Mouse (Mus musculus): ENCODE results near the gene Zfp60. TPM values are rescaled to one million over a fixed set of nuclear protein-coding genes. Genes with fewer than 3 reads are reported as not detected.

The Zfp60 gene
- 142 and 143 TPM in 2 replicates for polyA plus RNA-seq (2015; fragmentation: Nextera tagmentation; extraction: Ambion mirVana)

DNA sequence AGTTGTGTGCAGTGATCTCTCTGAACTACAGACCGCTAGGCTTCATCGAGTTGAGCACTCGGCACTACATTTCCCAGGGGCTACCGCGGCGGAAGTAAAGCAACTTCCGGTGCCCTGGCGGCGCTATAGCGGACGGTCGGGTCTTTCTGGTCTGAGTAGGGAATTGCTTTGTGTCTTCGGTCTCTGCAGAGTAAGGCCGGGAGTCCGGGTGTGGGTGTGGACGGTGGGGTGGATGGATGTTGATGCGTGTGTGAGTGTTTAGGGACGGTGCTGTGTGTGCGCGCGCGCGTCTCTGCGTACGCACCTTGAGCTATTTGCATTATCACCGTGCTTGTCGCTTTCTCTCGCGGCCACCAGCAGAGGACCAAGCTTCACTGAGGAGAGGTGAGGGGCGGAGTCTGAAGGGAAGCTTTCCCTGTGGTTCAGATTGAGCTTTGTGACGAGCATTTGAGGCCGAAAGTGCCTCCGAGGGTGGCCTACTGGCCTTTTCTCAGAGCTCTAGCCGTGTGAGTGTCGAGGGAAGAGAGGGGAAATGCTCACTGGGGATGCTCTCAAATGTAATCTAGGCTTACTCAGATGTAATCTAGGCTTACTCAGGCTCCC is at the start of gene Zfp60:
Gene Zfp60, plus strand, starts transcription at position 109 of the 603 bp plus-strand sequence.
- H3K4me2 ChIP-seq (replicated peaks): peak within 1 kb of the TSS; percentile 56
- no peaks in the 10 kb centered on the region for H3K9me3 ChIP-seq
- H3K9ac ChIP-seq (replicated peaks): peak within 1 kb of the TSS; percentile 93
- H3K4me3 ChIP-seq (replicated peaks): peak within 1 kb of the TSS; percentile 78
- no peaks in the 10 kb centered on the region for H3K36me3 ChIP-seq
- H3K4me1 ChIP-seq (replicated peaks): peaks cover 36% of the 10 kb centered on the region
- H3K27me3 ChIP-seq: no peaks in the 10 kb centered on the region
- peak; percentile 94 for ATAC-seq
- under 1% methylated on average over 35 of the region's 35 CpGs for WGBS
- H3K27ac ChIP-seq: peak within 1 kb of the TSS; percentile 99

DNA sequence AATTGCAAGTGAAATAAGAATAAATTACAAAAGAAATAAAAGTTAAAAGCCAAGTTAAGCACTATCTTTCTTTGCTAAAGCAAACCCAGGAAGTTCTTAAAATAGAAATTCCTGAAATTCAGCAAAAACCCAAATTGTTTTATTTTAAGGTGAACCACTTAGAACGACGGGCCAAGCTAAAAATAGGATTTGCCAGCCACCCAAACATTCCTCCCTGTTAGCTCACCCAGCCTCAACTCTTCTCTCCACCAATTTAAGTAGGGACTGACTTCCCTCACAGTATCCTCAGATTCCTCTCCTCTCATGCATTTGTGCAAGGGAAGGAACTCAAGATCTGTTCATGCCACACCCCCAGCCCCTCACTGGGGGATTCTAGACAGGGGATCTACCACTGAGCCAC is 48.0 kb upstream of the Zfp60 start:
- no peaks in the 10 kb centered on the region for H3K9me3 ChIP-seq
- 70% methylated on average over 2 of the region's 2 CpGs for WGBS
- ATAC-seq: no peak

DNA sequence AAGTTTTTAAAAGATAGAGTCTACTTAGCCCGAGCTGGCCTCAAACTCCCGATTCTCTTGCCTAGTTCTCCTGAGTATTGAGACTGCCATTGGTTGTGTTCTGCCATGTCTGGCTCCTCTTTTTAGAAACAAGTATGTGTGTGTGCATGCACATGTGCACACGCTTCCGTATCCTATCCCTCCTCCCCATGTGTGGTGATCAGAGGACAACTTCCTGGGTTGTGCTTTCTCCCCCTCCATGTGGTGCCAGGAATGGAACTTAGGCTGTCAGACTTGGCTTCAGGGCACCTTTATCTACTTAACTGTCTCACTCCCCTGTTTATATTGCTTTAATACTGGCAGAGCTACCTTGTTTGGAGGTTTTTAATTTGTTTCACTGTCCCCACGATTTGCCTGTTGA is 46.0 kb upstream of the Zfp60 start:
- Histone ChIP-seq H3K9me3 (no peaks in the 10 kb centered on the region), H3K27ac (0 out of 2 replicates have a peak overlapping the region, but pooled peaks have one; percentile 11)
- 36% methylated on average over 5 of the region's 5 CpGs for WGBS

More for the DNA sequence above, 48.0 kb upstream of the Zfp60 start:
- Histone ChIP-seq H3K9ac (replicated peaks) (no peak overlapping the region), H3K27ac (no peak overlapping the region), H3K4me2 (replicated peaks) (no peak overlapping the region), H3K4me1 (replicated peaks) (peaks cover 8% of the 10 kb centered on the region), H3K36me3 (no peaks in the 10 kb centered on the region), H3K27me3 (no peaks in the 10 kb centered on the region), H3K4me3 (replicated peaks) (no peak overlapping the region)

DNA sequence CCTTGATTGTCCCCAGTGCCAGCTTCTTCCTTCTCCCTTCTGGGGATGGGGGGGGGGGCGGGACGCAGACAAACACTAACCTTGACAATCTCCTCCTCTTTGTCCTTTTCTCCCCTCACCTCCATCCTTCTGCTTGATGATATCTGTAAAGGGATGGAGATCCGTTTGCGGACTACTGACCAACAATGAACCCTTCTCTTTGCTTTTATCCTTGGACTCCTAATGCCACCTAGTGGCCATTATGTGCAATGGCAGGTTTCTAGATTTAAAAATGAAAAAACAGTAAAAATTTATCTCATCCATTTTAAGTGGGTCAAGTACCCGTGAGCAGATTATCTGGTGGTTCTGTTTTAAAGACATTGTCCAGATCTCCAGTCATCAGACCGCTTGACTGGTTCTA is 45.5 kb upstream of the Zfp60 start:
- Histone ChIP-seq H3K27ac (no peak overlapping the region), H3K4me1 (replicated peaks) (peaks cover 20% of the 10 kb centered on the region), H3K27me3 (no peaks in the 10 kb centered on the region), H3K4me3 (replicated peaks) (peak overlapping the region; percentile 17), H3K4me2 (replicated peaks) (peak overlapping the region; percentile 45), H3K36me3 (no peaks in the 10 kb centered on the region), H3K9ac (replicated peaks) (peak overlapping the region; percentile 25; the same call in 1 of the 2 replicates), H3K9me3 (no peaks in the 10 kb centered on the region)
- 0% methylated on average over 6 of the region's 6 CpGs for WGBS
- ATAC-seq: no peak

More for the DNA sequence above, 46.0 kb upstream of the Zfp60 start:
- Histone ChIP-seq H3K4me2 (replicated peaks) (peak overlapping the region; percentile 45), H3K36me3 (no peaks in the 10 kb centered on the region), H3K27me3 (no peaks in the 10 kb centered on the region), H3K4me3 (replicated peaks) (peak overlapping the region; percentile 17), H3K4me1 (replicated peaks) (peaks cover 17% of the 10 kb centered on the region), H3K9ac (replicated peaks) (peak overlapping the region; percentile 25; the same call in 1 of the 2 replicates)
- ATAC-seq: no peak

DNA sequence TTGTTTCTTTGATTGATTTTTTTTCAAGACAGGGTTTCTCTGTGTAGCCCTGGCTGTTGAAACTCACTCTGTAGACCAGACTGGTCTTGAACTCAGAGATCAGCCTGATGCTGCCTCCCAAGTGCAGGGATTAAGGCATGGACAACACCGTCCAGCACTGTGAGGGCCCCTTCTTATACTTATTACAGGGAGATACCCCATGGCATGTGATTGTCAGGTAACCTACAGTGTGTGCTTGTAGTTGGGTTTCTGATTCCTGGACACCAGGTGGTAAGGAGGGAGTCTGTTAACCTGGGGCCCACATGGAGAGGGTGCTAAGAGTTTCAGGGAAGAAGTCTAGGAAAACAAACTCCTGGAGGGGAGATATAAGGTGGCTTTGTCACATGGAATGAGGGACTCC is 44.1 kb upstream of the Zfp60 start:
- Histone ChIP-seq H3K9ac (replicated peaks) (no peak overlapping the region), H3K27ac (no peak overlapping the region), H3K4me3 (replicated peaks) (no peak overlapping the region), H3K9me3 (no peaks in the 10 kb centered on the region), H3K27me3 (no peaks in the 10 kb centered on the region), H3K36me3 (no peaks in the 10 kb centered on the region), H3K4me1 (replicated peaks) (peaks cover 20% of the 10 kb centered on the region), H3K4me2 (replicated peaks) (no peak overlapping the region)
- 85% methylated on average over 1 of the region's 1 CpGs for WGBS
- ATAC-seq: no peak

DNA sequence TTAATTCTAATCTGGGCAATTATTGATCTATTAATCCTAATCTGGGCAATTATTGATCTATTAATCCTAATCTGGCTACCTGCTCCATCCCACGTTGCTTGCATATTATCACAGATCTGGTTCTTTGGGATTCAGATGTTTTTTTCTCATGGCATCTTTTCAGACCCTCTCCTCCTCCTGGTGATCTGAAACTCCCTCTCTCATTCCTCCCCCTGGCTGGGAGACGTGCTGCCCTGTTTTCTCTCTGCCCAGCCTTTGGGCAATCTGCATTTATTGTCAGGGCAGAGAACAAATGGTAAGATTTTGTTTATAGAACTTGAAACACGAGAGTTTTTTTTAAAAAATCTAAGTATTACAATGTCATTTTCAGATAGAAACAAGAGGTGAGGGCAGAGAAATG is 43.4 kb upstream of the Zfp60 start:
- Histone ChIP-seq H3K27me3 (no peaks in the 10 kb centered on the region), H3K9me3 (no peaks in the 10 kb centered on the region), H3K4me1 (replicated peaks) (peaks cover 20% of the 10 kb centered on the region), H3K4me3 (replicated peaks) (peak overlapping the region; percentile 51; the same call in 1 of the 2 replicates), H3K36me3 (no peaks in the 10 kb centered on the region), H3K4me2 (replicated peaks) (peak overlapping the region; percentile 70), H3K9ac (replicated peaks) (no peak overlapping the region), H3K27ac (no peak overlapping the region)
- no peak for ATAC-seq
- 68% methylated on average over 3 of the region's 3 CpGs for WGBS

DNA sequence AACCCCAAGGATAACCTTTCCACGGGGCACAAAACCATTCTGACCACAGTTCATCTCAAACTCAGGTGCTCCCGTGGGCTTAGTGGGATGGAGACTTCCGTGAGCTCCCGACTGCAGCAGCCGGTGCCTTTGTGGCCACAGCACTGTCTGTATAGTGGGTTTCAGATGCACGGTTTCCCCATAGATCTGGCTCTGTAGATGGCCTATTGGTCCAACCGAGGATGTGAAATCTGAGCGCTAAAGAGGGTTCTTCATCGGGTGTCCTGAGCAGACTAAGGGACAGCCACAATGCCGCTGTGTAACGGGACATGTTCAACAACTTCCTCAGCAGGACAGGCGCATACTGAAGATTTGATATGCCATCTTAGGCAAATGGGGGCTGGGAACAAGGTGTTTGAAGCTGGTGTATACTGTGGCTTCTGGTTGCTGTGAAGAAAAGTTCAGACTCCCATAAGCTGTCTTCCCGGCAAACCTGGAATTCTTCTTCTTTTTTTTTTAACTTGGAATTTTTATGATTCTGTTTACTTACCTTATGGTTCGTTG is 42.9 kb upstream of the Zfp60 start:
- Histone ChIP-seq H3K9me3 (no peaks in the 10 kb centered on the region), H3K4me3 (replicated peaks) (peak overlapping the region; percentile 51), H3K4me1 (replicated peaks) (peaks cover 20% of the 10 kb centered on the region), H3K36me3 (no peaks in the 10 kb centered on the region), H3K27ac (peak overlapping the region; percentile 85), H3K9ac (replicated peaks) (peak overlapping the region; percentile 70), H3K4me2 (replicated peaks) (peak overlapping the region; percentile 70), H3K27me3 (no peaks in the 10 kb centered on the region)
- 40% methylated on average over 14 of the region's 14 CpGs for WGBS
- ATAC-seq: no peak

DNA sequence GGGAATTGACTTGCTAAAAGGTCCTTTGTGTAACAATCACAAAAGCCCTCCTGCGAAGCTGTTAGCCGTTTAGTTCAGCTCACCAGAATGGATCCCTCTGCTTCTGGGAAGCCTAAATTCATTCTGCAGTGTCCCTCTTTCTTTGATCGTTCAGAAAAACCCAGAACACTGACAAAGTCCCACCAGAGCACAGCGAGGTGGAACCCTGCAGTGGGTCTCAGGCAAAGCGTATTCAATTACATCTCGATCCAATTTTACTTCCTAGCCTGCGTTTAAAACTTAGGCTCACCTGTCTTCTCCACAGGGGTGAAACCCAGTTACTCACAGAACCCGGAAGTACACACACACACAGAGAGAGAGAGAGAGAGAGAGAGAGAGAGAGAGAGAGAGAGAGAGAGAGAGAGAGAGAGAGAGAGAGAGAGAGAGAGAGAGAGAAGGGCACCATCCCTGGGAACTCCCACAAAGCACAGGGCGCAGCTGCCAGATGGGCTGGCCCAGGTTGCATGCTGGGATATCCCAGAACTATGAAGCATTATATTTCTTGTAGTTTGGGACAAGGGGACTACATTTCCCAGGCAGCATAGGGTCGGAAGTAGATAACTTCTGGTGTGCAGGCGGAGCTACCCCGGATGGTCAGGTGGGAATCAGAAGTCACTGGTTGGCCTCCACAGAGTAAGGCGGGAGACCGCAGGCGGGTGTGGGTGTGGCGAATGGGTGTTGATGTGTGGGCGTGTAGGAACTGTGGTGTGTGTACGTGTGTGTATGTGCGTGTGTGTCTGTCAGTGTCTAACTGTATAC is 42.2 kb upstream of the Zfp60 start, which contains the start of gene Zfp607b:
Gene Zfp607b, plus strand, starts transcription at position 526 of the 798 bp plus-strand sequence.
- H3K36me3 ChIP-seq: 0 out of 2 replicates have a peak, but pooled peaks cover 4% of the 10 kb centered on the region
- H3K27ac ChIP-seq: peak within 1 kb of the TSS; percentile 85
- no peaks in the 10 kb centered on the region for H3K27me3 ChIP-seq
- no peaks in the 10 kb centered on the region for H3K9me3 ChIP-seq
- ATAC-seq: peak; percentile 99
- peak within 1 kb of the TSS; percentile 70 for H3K4me2 ChIP-seq (replicated peaks)
- H3K9ac ChIP-seq (replicated peaks): peak within 1 kb of the TSS; percentile 70
- WGBS: under 1% methylated on average over 19 of the region's 19 CpGs
- peaks cover 20% of the 10 kb centered on the region for H3K4me1 ChIP-seq (replicated peaks)
- H3K4me3 ChIP-seq (replicated peaks): peak within 1 kb of the TSS; percentile 51

DNA sequence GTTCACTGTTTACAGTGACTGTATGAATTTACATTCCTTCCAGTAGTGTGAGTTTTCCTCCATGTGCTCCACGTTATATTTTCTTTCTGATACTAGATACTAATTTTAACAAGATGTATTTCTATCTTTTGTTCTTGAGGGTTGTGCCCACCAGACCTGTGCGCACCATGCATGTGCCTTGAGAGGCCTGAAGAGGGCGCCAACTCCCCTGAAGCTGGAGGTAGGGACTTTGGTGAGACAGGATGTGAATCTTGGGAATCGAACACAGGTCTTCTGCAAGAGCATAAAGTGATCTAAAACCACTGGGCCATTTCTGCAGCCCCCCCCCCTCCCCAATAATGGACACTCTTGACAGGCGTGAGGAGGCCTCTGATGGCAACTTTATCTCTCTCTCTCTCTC is 40.1 kb upstream of the Zfp60 start:
- 42% methylated on average over 5 of the region's 5 CpGs for WGBS
- H3K27ac ChIP-seq: no peak overlapping the region
- no peaks in the 10 kb centered on the region for H3K9me3 ChIP-seq
- H3K36me3 ChIP-seq: peaks cover 16% of the 10 kb centered on the region; the same call in 1 of the 2 replicates
- H3K4me3 ChIP-seq (replicated peaks): no peak overlapping the region
- no peak for ATAC-seq
- H3K4me1 ChIP-seq (replicated peaks): peaks cover 15% of the 10 kb centered on the region
- no peak overlapping the region for H3K9ac ChIP-seq (replicated peaks)
- no peak overlapping the region for H3K4me2 ChIP-seq (replicated peaks)
- no peaks in the 10 kb centered on the region for H3K27me3 ChIP-seq

DNA sequence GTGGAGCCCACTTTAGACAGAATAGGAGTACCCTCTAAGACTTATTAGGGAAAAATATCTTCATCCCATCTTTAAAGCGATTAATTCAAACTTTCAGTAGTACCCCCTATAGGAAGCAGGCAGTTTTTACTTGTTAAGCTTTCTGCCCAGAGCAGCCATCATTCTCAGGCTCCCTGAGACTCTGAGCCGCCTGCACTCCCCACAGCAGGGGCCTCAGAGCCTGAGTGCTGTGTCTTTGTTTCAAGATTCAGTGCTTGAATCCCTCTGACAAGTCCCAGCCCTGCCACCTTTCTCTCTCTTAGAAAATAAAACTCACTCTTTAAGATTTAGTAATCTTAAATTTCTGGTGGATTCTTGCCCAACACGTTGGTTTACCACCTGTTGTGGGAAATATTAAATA is 34.5 kb upstream of the Zfp60 start:
- Histone ChIP-seq H3K4me2 (replicated peaks) (no peak overlapping the region), H3K9ac (replicated peaks) (no peak overlapping the region), H3K27ac (no peak overlapping the region), H3K4me3 (replicated peaks) (no peak overlapping the region), H3K27me3 (no peaks in the 10 kb centered on the region), H3K36me3 (peaks cover 44% of the 10 kb centered on the region), H3K9me3 (no peaks in the 10 kb centered on the region), H3K4me1 (replicated peaks) (no peaks in the 10 kb centered on the region)
- 28% methylated on average over 3 of the region's 3 CpGs for WGBS
- ATAC-seq: no peak

DNA sequence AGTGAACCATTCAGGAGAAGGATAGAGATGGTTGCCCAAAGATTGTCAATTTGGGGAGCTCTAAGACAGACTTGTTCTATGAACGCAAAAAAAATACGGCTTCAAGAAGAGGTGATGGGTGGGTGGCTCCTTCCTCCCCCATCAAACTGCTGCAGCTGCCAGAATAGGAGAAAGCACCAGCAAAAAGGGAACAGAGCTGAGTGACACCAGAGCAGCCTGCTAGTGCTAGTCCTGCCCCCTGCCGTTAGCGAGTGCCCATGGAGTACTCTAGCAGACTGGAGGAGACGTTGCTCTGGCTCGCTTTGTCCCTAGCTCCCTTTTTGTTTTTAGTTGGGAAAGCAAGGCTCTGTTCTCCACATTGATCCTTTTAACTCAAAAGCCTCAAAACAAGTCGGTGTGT is 20.8 kb upstream of the Zfp60 start:
- peaks cover 13% of the 10 kb centered on the region for H3K9me3 ChIP-seq
- H3K27ac ChIP-seq: no peak overlapping the region
- 86% methylated on average over 7 of the region's 7 CpGs for WGBS
- H3K4me1 ChIP-seq (replicated peaks): no peaks in the 10 kb centered on the region
- no peaks in the 10 kb centered on the region for H3K27me3 ChIP-seq
- no peaks in the 10 kb centered on the region; the same call in 1 of the 2 replicates for H3K36me3 ChIP-seq
- no peak overlapping the region for H3K4me2 ChIP-seq (replicated peaks)
- no peak overlapping the region for H3K9ac ChIP-seq (replicated peaks)
- H3K4me3 ChIP-seq (replicated peaks): no peak overlapping the region
- no peak for ATAC-seq

DNA sequence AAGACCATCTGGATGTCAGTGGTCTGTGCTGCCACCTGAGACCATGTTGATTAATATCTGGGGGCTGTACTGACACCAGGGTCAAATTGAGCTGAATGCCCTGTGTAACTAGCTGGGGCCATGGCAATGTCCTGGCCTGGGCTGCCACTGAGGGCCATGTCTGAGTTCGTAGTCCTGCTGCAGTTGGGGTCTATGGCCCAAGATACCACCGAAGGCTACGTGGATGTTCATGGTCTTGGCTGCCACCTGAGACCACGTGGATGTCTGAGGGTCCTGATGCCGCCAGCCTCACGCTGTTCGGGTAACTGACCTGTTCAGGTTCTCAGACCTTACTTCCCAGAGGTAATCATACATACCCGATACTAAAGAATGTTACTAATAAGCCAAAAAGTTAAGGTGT is 9.2 kb upstream of the Zfp60 start:
- Histone ChIP-seq H3K4me2 (replicated peaks) (no peak overlapping the region), H3K27me3 (no peaks in the 10 kb centered on the region), H3K4me3 (replicated peaks) (no peak overlapping the region), H3K9ac (replicated peaks) (no peak overlapping the region), H3K27ac (no peak overlapping the region), H3K9me3 (no peaks in the 10 kb centered on the region), H3K36me3 (no peaks in the 10 kb centered on the region), H3K4me1 (replicated peaks) (no peaks in the 10 kb centered on the region)
- WGBS: 92% methylated on average over 8 of the region's 8 CpGs
- ATAC-seq: no peak

All from midbrain, embryonic 13.5 days (tissue).